Mouse (Mus musculus) spleen, adult 2 months (tissue): ENCODE data around the gene Lrrc27.

Experiments
- CTCF ChIP-seq: fragments of 200-500 bp; IDR thresholded peaks from 2 replicates; pipeline ENCODE4 v1.5.1; 2011; ENCODE audit warnings: mild to moderate bottlenecking, inconsistent platforms; ENCODE audit not compliant: insufficient read depth, insufficient read length, insufficient replicate concordance; ENCODE audit errors: extremely low read depth
- POLR2A ChIP-seq: fragments of 200-500 bp; IDR thresholded peaks from 2 replicates; pipeline ENCODE4 v1.6.1; 2011; ENCODE audit warnings: low read depth, low read length, inconsistent platforms

DNA sequence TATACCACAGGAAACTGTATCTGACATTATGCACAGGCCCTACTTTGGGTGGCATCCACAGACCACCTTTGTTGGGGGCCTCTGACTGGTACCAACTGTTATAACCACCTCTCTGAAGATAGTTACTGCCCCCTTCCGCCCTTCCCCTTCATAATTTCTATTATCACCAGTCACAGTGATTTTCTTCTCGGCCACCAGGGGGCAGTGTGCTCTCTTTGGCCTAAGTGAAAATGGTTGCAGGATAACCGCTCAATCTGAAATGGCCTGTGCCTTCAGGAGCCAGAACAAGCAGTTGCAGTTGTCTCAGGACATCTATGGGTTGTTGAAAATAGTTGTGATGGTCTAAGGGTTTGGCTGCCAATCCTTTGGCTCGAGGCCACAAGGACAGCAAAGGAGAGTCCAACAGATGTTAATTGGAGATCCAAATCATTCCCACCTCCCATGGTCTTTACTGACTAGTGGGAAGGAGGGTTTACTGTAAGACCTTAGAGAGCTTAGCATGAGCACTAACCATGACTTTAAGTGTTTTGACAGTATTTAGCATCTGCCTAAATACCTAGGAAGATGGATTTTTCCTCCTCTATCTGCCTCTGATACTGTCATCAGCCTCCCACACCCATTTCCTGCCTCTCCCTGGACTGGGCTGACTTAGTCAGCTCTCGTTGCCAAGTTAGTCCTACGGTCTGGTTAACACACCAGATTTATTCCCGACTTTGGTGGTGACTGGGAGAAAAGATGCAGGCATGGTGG lies 4.6 kb upstream of the Lrrc27 start:
- peak; percentile 71; the same call in 1 of the 2 replicates for TF ChIP-seq CTCF
- no peak for TF ChIP-seq POLR2A
